Mouse (Mus musculus) ES-E14 (cell line): Measurements from ENCODE around the gene Fam178b. TPM values are rescaled to one million over a fixed set of nuclear protein-coding genes. Genes with fewer than 3 reads are reported as not detected.

Source experiments
- DNase-seq: peaks from one replicate; pipeline ENCODE4 v3.0.0-alpha.2; 2013; ENCODE audit warnings: low read depth, low spot score
- H3K27ac ChIP-seq: 2 replicates; pipeline ENCODE4 v1.5.1; 2012; ENCODE audit warnings: low read depth, mild to moderate bottlenecking, low read length, moderate library complexity, mixed read lengths; ENCODE audit not compliant: poor library complexity, insufficient read depth, severe bottlenecking
- H3K36me3 ChIP-seq: 2 replicates; pipeline ENCODE4 v1.6.1; 2012; ENCODE audit warnings: mild to moderate bottlenecking, low read length, moderate library complexity, mixed read lengths; ENCODE audit not compliant: control insufficient read depth, poor library complexity, insufficient read depth, severe bottlenecking
- H3K4me1 ChIP-seq, 2 experiments: fragments of 150-350 bp in 1 of 2; sonication (generic) in 1 of 2; 2 replicates each; pipeline ENCODE4 v1.6.1; 2012; ENCODE audit warnings: low read length in 2 of 2, mild to moderate bottlenecking in 1 of 2, mixed read lengths in 1 of 2; ENCODE audit not compliant: control insufficient read depth in 2 of 2, insufficient read depth in 2 of 2, poor library complexity in 1 of 2
- H3K4me3 ChIP-seq, 2 experiments: fragments of 150-350 bp in 1 of 2; sonication (generic) in 1 of 2; 2 replicates each; pipeline ENCODE4 v1.5.1; 2012; ENCODE audit warnings: low read length in 2 of 2, low read depth in 1 of 2, mild to moderate bottlenecking in 1 of 2, mixed read lengths in 1 of 2; ENCODE audit not compliant: insufficient read depth in 1 of 2, poor library complexity in 1 of 2, severe bottlenecking in 1 of 2
- H3K9ac ChIP-seq: 2 replicates; pipeline ENCODE4 v1.6.1; 2012; ENCODE audit warnings: low read depth, mild to moderate bottlenecking, low read length, mixed read lengths; ENCODE audit not compliant: poor library complexity, insufficient read depth, severe bottlenecking
- H3K9me3 ChIP-seq: fragments of 150-350 bp; sonication (generic); 2 replicates; pipeline ENCODE4 v1.6.1; 2012; ENCODE audit warnings: low read depth, mild to moderate bottlenecking, low read length; ENCODE audit not compliant: control insufficient read depth, insufficient read depth
- CHD2 ChIP-seq: IDR thresholded peaks from 2 replicates; pipeline ENCODE4 v1.6.1; 2014; ENCODE audit warnings: mild to moderate bottlenecking, low read depth, low read length, inconsistent platforms
- HCFC1 ChIP-seq: IDR thresholded peaks from 2 replicates; pipeline ENCODE4 v1.6.1; 2012; ENCODE audit warnings: low read length, inconsistent platforms, borderline replicate concordance; ENCODE audit not compliant: insufficient read depth
- MAFK ChIP-seq: IDR thresholded peaks from 2 replicates; pipeline ENCODE4 v1.6.1; 2014; ENCODE audit warnings: mild to moderate bottlenecking, low read depth, low read length, inconsistent platforms; ENCODE audit not compliant: insufficient read depth
- ZC3H11A ChIP-seq: IDR thresholded peaks from 2 replicates; pipeline ENCODE4 v1.6.1; 2012; ENCODE audit warnings: low read depth, mild to moderate bottlenecking, inconsistent platforms, low read length, borderline replicate concordance
- ZNF384 ChIP-seq: IDR thresholded peaks from 2 replicates; pipeline ENCODE4 v1.6.1; 2012; ENCODE audit warnings: low read depth, low read length, inconsistent platforms
- in situ Hi-C, 2 experiments: fragments of 600-800 bp; cut with MboI; formaldehyde crosslinking; loops; one replicate each; pipeline ENCODE4 v1.15.1; 2025; ENCODE audit warnings: low sequenced_read_pairs in 2 of 2, inconsistent platforms in 1 of 2; ENCODE audit not compliant: unreplicated experiment in 2 of 2
- total RNA-seq: library from RNA; depleted of rRNA; stranded (reverse); fragments of 300-350 nt; gene quantifications from 2 replicates; pipeline ENCODE4 v1.2.3, GENCODE M21; 2012

Gene Fam178b
- total RNA-seq, 1 experiment: 8.0 TPM

GRCm38 (mm10) chr1:36606951-36607350 is 76.0 kb downstream of the Fam178b start:
- no peak overlapping the region for H3K27ac ChIP-seq
- H3K4me3 ChIP-seq: no peak overlapping the region
- H3K36me3 ChIP-seq: peaks cover 19% of the 10 kb centered on the region
- peaks cover 5 to 25% of the 10 kb centered on the region in 2 experiments; a peak in 3 of 4 replicates for H3K4me1 ChIP-seq
- in situ Hi-C loops: no loop called here
- no peak for TF ChIP-seq MAFK
- TF ChIP-seq CHD2: no peak
- no peak for TF ChIP-seq ZNF384
- no peak for TF ChIP-seq HCFC1
- TF ChIP-seq ZC3H11A: no peak
- H3K9ac ChIP-seq: no peak overlapping the region
- H3K9me3 ChIP-seq: no peaks in the 10 kb centered on the region
- no peak for DNase-seq

DNA sequence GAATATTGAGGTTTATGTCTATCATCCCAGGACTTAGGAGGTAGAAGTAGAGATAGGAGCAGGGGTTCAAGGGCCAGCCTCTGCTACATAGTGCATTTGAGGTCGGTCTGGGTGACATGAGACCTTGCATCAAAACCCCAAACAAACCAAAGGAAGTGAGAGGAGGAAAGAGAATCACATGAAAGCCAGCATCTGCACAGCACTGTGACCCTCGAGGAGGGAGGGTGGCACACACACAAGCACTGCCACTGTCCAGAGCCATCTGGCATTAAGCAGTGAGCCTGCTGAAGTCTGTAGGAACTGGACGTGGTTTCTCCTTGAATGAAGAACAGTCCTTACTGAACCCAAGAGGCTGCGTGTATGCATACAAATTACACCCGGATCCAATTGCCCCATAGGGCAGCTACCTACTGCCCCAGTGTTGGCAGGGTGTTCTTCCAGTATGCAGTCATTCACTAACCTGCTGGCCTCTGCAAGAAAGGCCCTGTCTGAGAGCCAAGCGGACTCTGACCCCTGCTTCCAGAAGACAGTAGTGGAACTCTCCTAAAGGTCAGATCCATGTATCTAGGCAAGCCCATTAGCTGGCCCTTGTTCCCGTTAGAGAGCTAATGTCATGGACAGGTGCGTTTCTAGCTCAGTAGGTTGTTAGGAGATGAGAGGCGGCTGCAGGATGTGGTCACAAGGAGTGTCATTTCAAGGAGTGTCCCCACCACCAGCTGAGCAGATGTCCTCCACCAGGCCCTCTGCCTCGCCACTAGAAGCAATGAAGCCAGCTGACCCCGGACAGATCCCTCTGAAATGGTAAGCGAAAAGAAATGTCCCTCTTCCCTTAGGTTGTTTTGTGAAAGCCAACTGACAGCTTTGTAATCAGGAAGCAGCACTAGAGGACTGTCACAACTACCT is 78.5 kb downstream of the Fam178b start:
- no peak overlapping the region for H3K27ac ChIP-seq
- in situ Hi-C loops: no loop called here
- no peak for TF ChIP-seq ZC3H11A
- TF ChIP-seq HCFC1: no peak
- no peak for TF ChIP-seq CHD2
- no peak for TF ChIP-seq ZNF384
- no peak for TF ChIP-seq MAFK
- H3K4me1 ChIP-seq: peaks cover 0 to 11% of the 10 kb centered on the region in 2 experiments; a peak in 2 of 4 replicates
- H3K9me3 ChIP-seq: no peaks in the 10 kb centered on the region
- H3K4me3 ChIP-seq: no peak overlapping the region
- DNase-seq: no peak
- H3K9ac ChIP-seq: no peak overlapping the region
- peaks cover 26% of the 10 kb centered on the region for H3K36me3 ChIP-seq

DNA sequence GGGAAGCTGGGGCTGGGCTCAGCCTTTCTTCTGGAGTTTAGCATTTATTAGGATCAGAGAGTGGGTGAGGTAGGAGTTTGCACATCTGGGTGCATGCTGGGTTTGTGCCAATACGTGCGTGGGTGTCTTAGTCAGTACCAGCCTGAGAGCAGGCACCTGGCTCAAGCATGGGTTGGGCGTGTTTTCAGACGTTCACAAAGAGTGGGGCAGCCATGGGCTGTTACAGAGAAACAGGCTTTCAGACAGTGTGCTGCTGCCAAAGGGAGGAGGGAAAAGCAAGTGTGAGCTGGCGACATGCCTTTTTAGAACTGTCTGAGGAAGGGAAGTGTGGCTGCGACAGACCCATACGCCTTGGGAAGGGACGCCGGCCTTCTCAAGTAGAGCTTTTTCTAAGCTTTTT is 79.6 kb downstream of the Fam178b start:
- Histone ChIP-seq H3K4me1 (peaks cover 0 to 10% of the 10 kb centered on the region in 2 experiments; a peak in 2 of 4 replicates), H3K4me3 (no peak overlapping the region), H3K27ac (no peak overlapping the region), H3K36me3 (peaks cover 26% of the 10 kb centered on the region), H3K9me3 (no peaks in the 10 kb centered on the region), H3K9ac (no peak overlapping the region)
- in situ Hi-C loops: no loop called here
- no peak for TF ChIP-seq CHD2
- no peak for DNase-seq

DNA sequence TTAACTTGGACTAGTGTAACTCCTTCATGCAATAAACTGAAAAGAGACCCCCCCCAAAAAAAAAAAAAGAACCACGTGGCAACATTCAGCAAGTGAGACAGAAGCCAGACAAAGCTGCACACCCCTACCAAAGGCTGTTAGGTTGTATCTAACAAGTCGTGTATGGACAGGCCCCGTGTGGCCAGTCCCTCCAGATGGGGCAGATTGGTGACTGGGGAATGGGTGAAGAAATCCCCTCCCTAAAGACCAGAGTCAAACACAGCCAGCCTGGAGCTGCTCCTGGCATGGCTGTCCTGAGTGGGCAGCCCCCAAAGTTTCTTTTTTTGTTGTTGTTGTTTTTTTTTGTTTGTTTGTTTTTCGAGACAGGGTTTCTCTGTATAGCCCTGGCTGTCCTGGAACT is 80.7 kb downstream of the Fam178b start:
- no peak for TF ChIP-seq ZC3H11A
- no peak for TF ChIP-seq MAFK
- TF ChIP-seq ZNF384: no peak
- no peak for TF ChIP-seq CHD2
- H3K9ac ChIP-seq: no peak overlapping the region
- peaks cover 19% of the 10 kb centered on the region for H3K36me3 ChIP-seq
- no peaks in the 10 kb centered on the region for H3K9me3 ChIP-seq
- no peak for DNase-seq
- in situ Hi-C loops: no loop called here
- H3K27ac ChIP-seq: no peak overlapping the region
- peaks cover 0 to 6% of the 10 kb centered on the region in 2 experiments; a peak in 2 of 4 replicates for H3K4me1 ChIP-seq
- no peak overlapping the region for H3K4me3 ChIP-seq
